Mouse (Mus musculus) monocyte, adult 2 months (primary cell): ENCODE measurements around the gene Strada.
"Not testable (repeated sequence)": the region's sequence is repeated elsewhere in the genome, so short reads cannot be mapped to it uniquely, and the experiment has no call there.

Experiments
- DNase-seq, 2 experiments: peaks; one replicate each; pipeline ENCODE4 v3.0.0; 2022; ENCODE audit warnings: low spot score in 2 of 2, low read depth in 1 of 2

Gene Strada

GRCm38 (mm10) chr11:106202123-106202465 lies at the start of gene Strada:
Gene Strada (minus strand): TSS chr11:106202168.
- DNase-seq = no peak

GRCm38 (mm10) chr11:106249326-106249725 lies 47.4 kb upstream of the Strada start:
- DNase-seq = no peak

DNA sequence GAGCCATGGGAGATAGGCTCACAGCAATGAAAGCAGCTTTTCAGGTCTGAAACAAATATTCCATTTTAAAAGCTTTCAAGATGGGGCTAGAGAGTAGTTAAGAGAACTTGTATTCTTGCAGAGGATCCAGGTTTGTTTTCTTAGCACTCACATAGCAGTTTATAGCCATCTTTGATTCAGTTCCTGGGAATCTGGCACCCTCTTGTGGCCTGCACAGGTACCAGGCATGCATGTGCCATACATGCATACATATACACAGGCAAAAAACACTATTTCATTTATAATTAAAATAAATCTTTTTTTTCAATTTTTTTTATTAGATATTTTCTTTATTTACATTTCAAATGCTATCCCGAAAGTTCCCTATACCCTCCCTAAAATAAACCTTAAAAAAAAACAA lies 44.9 kb upstream of the Strada start:
- no peak for DNase-seq

DNA sequence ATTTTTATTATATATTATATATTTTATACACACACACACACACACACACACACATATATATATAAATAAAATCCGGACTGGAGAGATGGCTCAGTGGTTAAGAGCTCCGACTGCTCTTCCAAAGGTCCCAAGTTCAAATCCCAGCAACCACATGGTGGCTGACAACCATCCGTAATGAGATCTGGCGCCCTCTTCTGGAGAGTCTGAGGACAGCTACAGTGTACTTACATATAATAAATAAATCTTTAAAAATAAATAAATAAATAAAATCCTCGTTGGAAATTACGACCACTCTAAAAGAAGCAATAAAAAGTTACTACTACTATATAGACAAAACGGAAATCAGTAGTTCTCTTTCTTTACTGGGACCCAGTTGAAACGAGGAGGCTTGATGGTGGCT lies 32.0 kb upstream of the Strada start:
- DNase-seq = not testable (repeated sequence)

DNA sequence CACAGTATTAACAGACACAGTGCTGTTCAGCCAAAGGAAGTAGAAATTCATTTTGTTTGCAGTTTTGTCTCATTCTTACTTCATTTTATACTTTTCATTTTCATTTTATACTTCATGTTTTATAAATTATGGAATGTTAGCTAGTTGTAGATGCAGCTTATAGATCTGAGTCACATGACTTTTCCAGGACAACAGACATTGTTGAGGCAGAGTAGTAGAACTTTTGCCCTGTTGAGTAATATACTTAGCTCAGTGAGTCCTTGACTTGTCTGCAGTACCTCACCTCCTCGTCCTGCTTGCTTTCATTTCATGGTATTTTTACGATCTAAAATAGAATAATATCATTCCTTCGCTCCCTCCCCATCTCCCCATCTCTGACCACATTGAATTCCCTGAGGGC lies 18.6 kb upstream of the Strada start:
- no peak for DNase-seq

DNA sequence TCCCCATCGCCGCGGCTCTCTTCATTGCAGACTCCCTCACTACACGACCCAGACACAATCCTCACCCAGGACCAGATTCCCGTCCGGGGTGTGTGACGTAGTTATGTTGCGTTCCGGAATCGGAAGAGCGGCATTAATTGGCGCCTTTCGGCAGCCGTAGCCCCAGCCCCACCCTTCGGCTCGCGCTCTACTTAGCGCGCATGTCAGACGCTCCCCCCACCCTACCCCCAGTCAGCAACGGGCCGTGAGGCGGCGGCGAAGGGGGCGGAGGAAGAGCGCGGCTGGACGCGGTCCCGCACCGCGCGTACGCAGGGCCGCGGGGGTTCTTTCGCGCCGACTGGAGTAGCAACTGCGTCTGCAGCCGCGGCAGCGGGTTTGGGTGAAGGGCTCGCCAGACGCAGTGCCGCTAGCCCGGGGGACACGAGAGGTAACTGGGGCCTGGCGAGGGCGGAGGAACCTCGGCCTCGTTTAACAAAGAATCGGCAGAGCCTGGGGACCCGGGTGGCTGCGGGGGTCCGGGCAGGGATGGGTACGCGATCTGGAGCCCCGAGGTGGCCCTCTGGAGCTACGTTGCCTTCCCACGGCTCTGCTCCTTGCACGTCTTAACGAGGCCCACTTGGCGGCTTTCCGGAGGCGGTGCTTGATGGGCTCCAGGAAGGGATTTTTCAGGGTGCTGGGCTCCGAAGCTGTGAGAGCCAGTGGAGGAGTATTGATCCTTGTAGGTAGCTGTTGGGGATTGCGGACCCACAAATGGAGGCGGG lies 14.9 kb upstream of the Strada start, which contains the start of gene Ddx42:
TSS of gene Ddx42 (plus strand) at position 197 of the 761 bp plus-strand sequence.
- DNase-seq = peak; percentile 66 to 80

DNA sequence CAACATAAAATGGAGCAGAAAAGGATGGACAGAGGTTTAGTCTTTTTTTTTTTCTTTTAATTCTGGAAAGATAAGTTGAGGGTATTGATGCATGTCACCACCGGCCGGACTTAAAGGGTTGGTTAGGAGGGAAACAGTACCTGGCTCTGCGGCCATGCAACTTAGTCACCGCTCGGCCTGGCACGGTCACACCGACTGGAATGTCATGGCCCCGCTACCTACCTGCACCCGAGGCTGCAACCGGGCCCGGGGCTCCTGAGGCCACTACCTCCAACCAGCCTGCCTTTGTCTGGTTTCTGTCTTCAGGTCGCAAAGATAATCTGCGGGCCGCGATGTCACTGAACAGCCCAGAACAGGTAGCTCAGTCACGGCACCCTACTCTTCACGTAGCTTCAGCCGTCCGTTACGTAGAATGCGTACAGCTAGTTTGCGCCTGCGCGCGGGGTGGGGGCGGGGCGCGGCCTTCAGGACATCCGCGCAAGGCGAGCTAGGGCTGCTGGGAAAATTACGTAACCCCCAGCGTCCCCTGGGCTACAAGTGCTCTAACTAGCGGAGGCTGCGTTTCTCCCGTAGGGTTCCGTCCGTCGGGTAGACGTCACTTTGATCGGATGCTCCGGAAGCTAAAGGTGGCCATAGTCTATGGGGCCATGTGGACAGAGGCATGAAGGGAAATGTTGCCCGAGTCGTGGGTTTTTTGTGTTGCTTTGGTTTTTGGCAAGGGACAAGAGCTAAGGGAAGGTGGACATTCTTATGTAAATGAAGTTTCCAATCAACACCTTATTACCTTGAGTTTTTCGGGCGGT lies 14.2 kb upstream of the Strada start, which contains the start of gene Ccdc47:
TSS of gene Ccdc47 (minus strand) at position 418 of the 803 bp plus-strand sequence.
- peak; percentile 88 to 90 for DNase-seq

DNA sequence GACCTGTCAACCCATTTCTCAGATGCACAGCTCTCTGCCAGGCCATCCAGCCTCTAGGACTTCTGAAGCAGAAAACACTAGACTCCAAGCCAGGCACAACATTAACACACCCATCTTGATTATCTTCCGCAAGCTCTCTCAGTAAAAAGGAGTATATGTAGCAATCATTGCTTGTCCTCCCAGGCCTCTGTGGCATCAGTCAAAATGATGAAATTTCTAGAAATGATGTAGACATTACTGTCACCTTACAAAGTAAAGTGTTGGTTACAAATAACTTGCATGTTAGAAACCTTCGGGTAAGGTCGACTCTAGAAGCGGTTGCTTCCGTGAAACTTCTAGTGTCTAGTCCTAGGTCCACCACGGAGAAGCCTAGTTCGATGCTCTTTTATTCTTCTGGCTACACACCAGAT lies 13.5 kb upstream of the Strada start:
- no peak for DNase-seq

DNA sequence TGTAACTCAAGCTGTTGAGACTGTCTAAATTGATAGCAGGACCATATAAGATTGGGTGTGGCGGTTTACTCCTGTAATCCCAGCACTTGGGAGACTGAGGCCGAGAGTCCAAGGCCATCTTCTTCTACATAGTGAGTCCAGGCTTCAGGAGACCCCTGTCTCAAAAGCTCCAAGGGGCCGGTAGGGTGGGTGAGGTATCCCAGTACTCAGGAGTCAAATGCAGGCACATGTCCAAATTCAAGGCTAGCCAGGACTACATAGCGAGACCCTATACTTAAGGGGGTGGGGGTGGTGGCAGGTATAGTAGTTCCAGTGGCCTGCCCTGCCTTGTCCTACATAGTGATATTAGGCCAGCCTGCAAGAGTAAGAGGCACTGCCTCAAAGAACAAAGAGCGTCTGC lies 12.9 kb upstream of the Strada start:
- DNase-seq = no peak

- DNase-seq = no peak
Observed at GRCm38 (mm10) chr11:106212771-106213170, 10.8 kb upstream of the Strada start.

DNA sequence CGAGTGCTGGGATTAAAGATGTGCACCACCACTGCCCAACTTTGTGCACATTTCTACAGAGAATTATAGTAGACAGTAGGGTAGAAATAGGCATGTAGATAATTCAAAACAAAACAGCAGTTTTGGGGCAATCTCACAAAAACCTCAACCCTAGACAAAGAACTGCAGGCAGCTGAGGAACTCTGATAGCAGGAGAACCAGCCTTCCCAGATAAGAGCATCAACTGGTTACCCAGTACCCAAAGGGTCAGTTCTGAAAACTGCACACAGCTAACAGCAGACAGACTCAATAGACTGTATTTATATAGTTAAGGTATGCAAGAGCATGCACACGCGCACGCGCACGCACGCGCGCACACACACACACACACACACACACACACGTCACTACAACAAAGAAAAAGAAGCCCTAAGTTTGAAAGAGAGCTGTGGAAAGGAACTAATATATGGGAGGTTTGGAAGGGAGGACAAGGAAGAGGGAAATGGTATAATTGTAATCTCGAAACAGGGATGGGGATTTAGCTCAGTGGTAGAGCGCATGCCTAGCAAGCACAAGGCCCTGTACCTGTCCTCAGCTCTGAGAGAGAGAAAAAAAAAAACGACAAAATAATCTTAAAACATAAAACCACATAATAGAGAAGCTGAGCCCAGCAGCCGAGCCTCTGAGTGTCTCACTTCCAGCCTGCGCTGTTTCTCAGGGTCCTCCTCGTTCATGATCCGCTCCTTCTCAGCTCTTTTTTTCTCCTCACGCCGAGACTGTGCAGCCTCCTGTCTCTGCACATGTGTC lies 438 bp downstream of the Strada start:
- no peak for DNase-seq

- DNase-seq = no peak
Observed at GRCm38 (mm10) chr11:106200756-106201155, 1.2 kb downstream of the Strada start.

DNA sequence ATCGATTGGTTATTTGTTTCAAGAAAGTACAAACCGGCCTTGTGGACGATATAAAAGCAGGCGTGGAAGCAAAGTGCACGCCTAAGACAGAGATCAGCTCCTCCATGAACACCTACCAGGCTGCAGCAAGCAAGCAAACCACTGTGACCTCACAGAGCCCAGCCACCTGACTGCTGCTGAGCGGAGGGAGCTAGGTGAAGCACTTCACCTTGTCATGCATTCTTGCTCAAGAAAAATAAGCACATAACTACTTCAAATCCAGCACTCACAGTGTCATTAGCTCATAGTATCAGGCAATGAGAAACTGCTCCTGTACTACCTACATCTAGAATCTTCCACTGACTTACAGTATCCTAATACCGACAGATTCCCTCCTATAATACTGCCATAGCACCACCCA lies 2.0 kb downstream of the Strada start:
- DNase-seq = not testable (repeated sequence)

DNA sequence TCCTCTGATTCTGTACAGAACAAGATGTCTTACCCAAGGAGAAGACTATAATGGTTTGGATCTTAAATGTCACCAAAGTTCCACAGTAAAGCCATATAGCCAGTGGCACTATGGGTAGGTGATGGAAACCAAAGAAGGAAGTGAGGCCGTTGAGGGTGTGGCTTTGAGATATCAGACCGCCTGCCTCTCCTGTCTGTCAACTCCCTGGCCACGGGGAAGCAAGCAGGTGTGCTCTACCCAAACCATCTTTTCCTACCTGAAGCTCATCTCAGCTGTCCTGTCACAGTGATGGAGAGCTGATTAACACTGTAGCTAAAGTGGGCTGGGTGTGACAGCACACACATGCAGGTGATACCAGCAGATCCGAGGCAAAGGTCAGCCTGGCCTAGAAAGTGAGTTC lies 3.7 kb downstream of the Strada start:
- no peak for DNase-seq

GRCm38 (mm10) chr11:106195341-106195740 lies 6.6 kb downstream of the Strada start:
- DNase-seq = no peak

- no peak for DNase-seq
Observed at GRCm38 (mm10) chr11:106194891-106195290, 7.1 kb downstream of the Strada start.

- DNase-seq = no peak
Observed at GRCm38 (mm10) chr11:106194155-106194541, 7.8 kb downstream of the Strada start.

DNA sequence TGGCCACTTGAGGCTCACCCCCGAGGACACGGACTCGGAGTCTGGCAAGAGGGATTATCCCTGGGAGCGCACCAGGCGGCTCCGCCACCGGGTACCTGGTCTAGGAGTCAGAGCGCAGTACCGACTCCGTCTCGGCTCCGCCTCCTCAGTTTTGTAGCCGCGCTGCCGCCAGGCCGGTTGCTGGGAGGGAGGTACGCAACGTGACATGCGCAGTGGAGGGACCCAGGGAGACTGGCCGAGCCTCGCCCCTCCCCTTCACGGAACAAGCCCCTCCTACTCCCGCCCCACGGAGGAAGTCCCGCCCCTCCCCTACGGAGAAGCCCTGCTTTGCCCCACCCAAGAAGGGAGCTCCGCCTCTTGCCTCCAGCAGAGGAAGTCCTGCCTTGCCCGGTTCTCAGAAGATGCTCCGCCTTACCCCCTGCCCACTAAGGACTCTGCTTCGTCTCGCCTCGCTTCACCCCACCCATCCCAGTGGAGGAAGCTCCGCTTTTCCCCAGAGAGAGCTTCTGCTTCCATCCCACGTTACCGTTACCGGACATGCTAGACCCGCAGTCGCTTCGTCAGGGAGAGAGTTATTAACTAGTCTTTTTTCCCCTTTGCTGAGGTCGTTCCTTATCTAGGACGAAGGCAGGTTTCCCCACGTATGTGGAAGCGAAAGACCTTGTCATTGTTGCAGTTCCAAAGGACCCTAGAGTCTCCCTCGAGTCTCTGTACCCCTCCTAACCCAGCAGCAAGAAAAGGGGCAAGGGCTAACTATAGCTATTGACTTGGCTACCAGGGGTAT lies 8.4 kb downstream of the Strada start:
- peak; percentile 89 to 94 for DNase-seq

DNA sequence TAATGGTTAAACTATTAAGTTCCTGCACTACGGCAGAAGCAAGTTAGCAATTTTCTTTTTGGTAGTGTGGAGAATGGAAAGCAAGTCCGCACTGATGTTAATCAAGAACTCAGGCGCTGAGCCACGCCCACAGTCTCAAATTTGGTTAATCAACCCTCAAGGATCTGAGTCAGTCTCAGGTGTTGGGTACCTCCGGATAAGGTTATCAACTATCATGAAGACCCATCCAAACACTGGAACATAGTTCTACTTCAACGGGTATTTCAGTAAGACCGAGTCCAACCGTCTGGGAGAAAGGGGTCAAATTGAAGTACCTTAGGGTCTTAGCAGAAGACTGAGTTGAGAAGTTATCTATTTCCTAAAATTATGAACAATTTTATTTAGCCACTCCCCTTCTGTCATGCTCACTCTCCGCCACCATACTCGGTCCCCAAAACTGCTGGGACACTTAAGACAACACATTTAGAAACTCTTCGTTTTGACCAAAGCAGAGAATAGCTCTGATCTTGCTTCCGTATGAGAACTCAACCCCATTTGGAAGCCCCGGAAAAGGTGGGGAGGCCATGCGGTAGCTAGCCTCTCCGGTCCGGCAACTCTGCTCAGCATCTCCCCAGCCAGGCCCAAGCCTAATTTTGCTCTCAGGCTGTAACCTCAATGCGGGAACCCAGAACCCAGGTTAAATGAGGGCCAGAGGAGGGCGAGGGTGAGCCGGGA lies 9.2 kb downstream of the Strada start:
- DNase-seq = no peak

GRCm38 (mm10) chr11:106192241-106192640 lies 9.7 kb downstream of the Strada start:
- DNase-seq = no peak
